Mouse (Mus musculus): ENCODE data around the gene Rgn. TPM values are rescaled to one million over a fixed set of nuclear protein-coding genes. Genes with fewer than 3 reads are reported as not detected.

Rgn gene
- total and polyA plus RNA-seq, 3 experiments, result not detected

GRCm38 (mm10) chrX:20521578-20521977 lies 28.0 kb upstream of the Rgn start:
- H3K9me3 ChIP-seq (replicated peaks; ENCODE audit: insufficient read depth, low read length), result no peaks in the 10 kb centered on the region
- no peak overlapping the region for H3K9ac ChIP-seq (ENCODE audit: control insufficient read depth, low read depth, low read length, poor library complexity, severe bottlenecking)
- H3K36me3 ChIP-seq (ENCODE audit: control insufficient read depth in 1 of 2, insufficient read depth in 2 of 2, low read length in 2 of 2), result no peaks in the 10 kb centered on the region; a peak in 1 of 4 replicates
- DNase-seq (ENCODE audit: low read depth, low spot score), result no peak
- no peak overlapping the region for H3K4me3 ChIP-seq (ENCODE audit: control insufficient read depth in 1 of 2, insufficient read depth in 1 of 2, low read depth in 2 of 2, low read length in 2 of 2)
- H3K79me2 ChIP-seq (ENCODE audit: control insufficient read depth, insufficient read depth, low read length, poor library complexity), result no peaks in the 10 kb centered on the region
- no peak for TF ChIP-seq ZC3H11A (IDR thresholded peaks at IDR 0.05; ENCODE audit: low read depth, low read length)
- H3K27me3 ChIP-seq (ENCODE audit: control insufficient read depth in 1 of 2, insufficient read depth in 2 of 2, low read length in 2 of 2), result no peaks in the 10 kb centered on the region
- no peak overlapping the region for H3K27ac ChIP-seq (ENCODE audit: control insufficient read depth, low read depth, low read length)
- H3K4me1 ChIP-seq (ENCODE audit: control insufficient read depth in 1 of 2, insufficient read depth in 2 of 2, low read length in 2 of 2), result no peaks in the 10 kb centered on the region

- no peaks in the 10 kb centered on the region for H3K79me2 ChIP-seq (ENCODE audit: control insufficient read depth, insufficient read depth, low read length, poor library complexity)
- no peaks in the 10 kb centered on the region for H3K36me3 ChIP-seq (ENCODE audit: control insufficient read depth in 1 of 2, insufficient read depth in 2 of 2, low read length in 2 of 2)
- H3K9me3 ChIP-seq (replicated peaks; ENCODE audit: insufficient read depth, low read length), result no peaks in the 10 kb centered on the region
- DNase-seq (ENCODE audit: low read depth, low spot score), result peak; percentile 25
- peaks cover 0 to 3% of the 10 kb centered on the region in 2 experiments; a peak in 2 of 4 replicates for H3K4me1 ChIP-seq (ENCODE audit: control insufficient read depth in 1 of 2, insufficient read depth in 2 of 2, low read length in 2 of 2)
- H3K9ac ChIP-seq (ENCODE audit: control insufficient read depth, low read depth, low read length, poor library complexity, severe bottlenecking), result no peak overlapping the region
- peak; percentile 57 to 60 for TF ChIP-seq EP300 (IDR thresholded peaks at IDR 0.05; ENCODE audit: low read depth in 1 of 2, low read length in 2 of 2)
- TF ChIP-seq MYB (IDR thresholded peaks at IDR 0.05; ENCODE audit: low read depth, low read length), result peak; percentile 27; the same call in 1 of the 2 replicates
- no peak for TF ChIP-seq NRF1 (IDR thresholded peaks at IDR 0.05; ENCODE audit: insufficient read depth, low read depth, low read length, poor library complexity, severe bottlenecking)
- no peak for TF ChIP-seq MYC (IDR thresholded peaks at IDR 0.05; ENCODE audit: low read depth, low read length)
- no peaks in the 10 kb centered on the region for H3K27me3 ChIP-seq (ENCODE audit: control insufficient read depth in 1 of 2, insufficient read depth in 2 of 2, low read length in 2 of 2)
- H3K27ac ChIP-seq (ENCODE audit: control insufficient read depth, low read depth, low read length), result no peak overlapping the region
- H3K4me3 ChIP-seq (ENCODE audit: control insufficient read depth in 1 of 2, insufficient read depth in 1 of 2, low read depth in 2 of 2, low read length in 2 of 2), result no peak overlapping the region
These were observed 17.0 kb upstream of the Rgn start for GRCm38 (mm10) chrX:20532621-20533020.

- Histone ChIP-seq H3K4me3 (ENCODE audit: control insufficient read depth in 1 of 2, insufficient read depth in 1 of 2, low read depth in 2 of 2, low read length in 2 of 2) (no peak overlapping the region), H3K9me3 (replicated peaks; ENCODE audit: insufficient read depth, low read length) (no peaks in the 10 kb centered on the region), H3K79me2 (ENCODE audit: control insufficient read depth, insufficient read depth, low read length, poor library complexity) (no peaks in the 10 kb centered on the region), H3K36me3 (ENCODE audit: control insufficient read depth in 1 of 2, insufficient read depth in 2 of 2, low read length in 2 of 2) (no peaks in the 10 kb centered on the region), H3K27me3 (ENCODE audit: control insufficient read depth in 1 of 2, insufficient read depth in 2 of 2, low read length in 2 of 2) (no peaks in the 10 kb centered on the region; a peak in 2 of 4 replicates), H3K4me1 (ENCODE audit: control insufficient read depth in 1 of 2, insufficient read depth in 2 of 2, low read length in 2 of 2) (no peaks in the 10 kb centered on the region), H3K27ac (ENCODE audit: control insufficient read depth, low read depth, low read length) (no peak overlapping the region), H3K9ac (ENCODE audit: control insufficient read depth, low read depth, low read length, poor library complexity, severe bottlenecking) (no peak overlapping the region)
- no peak for DNase-seq (ENCODE audit: low read depth, low spot score)
- TF ChIP-seq USF2 (IDR thresholded peaks at IDR 0.05; ENCODE audit: borderline replicate concordance in 1 of 2, insufficient read depth in 1 of 2, low read depth in 1 of 2, low read length in 2 of 2) (no peak), POLR2AphosphoS5 (IDR thresholded peaks at IDR 0.05; ENCODE audit: borderline replicate concordance, low read depth, low read length) (no peak), ZNF384 (IDR thresholded peaks at IDR 0.05; ENCODE audit: low read depth, low read length) (no peak), GABPA (IDR thresholded peaks at IDR 0.05; ENCODE audit: low read depth, low read length) (no peak), NELFE (IDR thresholded peaks at IDR 0.05; ENCODE audit: low read depth, low read length) (no peak), JUND (IDR thresholded peaks at IDR 0.05; ENCODE audit: low read depth, low read length) (no peak), ELF1 (IDR thresholded peaks at IDR 0.05; ENCODE audit: low read depth, low read length) (no peak)
These were observed 5.7 kb upstream of the Rgn start for GRCm38 (mm10) chrX:20543867-20544266.
